Mouse (Mus musculus): ENCODE measurements around the gene Btg2.

GRCm38 (mm10) chr1:134077389-134078060, 1.4 kb downstream of the Btg2 start:
- no peak for TF ChIP-seq CTCF (IDR thresholded peaks at IDR 0.05; ENCODE audit: low read depth, low read length)
- TF ChIP-seq TAL1 (conservative IDR thresholded peaks at IDR 0.05; ENCODE audit: low read depth, low read length): no peak

Measured in G1E (cell line).